Mouse (Mus musculus) midbrain, postnatal 0 days (tissue): ENCODE measurements around the gene Nckap5. TPM values are rescaled to one million over a fixed set of nuclear protein-coding genes. Genes with fewer than 3 reads are reported as not detected.
A peak's percentile ranks its signal among the peaks of the same experiment; 100 is the strongest.

ENCODE experiments used
- ATAC-seq: fragments of 200-750 bp; cut with Nextera tagmentation; 2 replicates; pipeline ENCODE4 v1.8.0; 2017; ENCODE audit warnings: moderate number of reproducible peaks, mild to moderate bottlenecking, moderate TSS enrichment, moderate library complexity; ENCODE audit not compliant: low FRiP score
- DNase-seq: peaks from one replicate; pipeline ENCODE4 v3.0.0-alpha.2; 2015; ENCODE audit warnings: low spot score
- H3K27ac ChIP-seq: fragments of 300-500 bp; sonication (generic); 2 replicates; pipeline ENCODE4 v1.5.1; 2014; ENCODE audit warnings: low read depth, mild to moderate bottlenecking, low read length, mixed read lengths
- H3K27me3 ChIP-seq: fragments of 300-500 bp; sonication (generic); 2 replicates; pipeline ENCODE4 v1.6.1; 2014; ENCODE audit warnings: low read length, control low read depth, mixed read lengths; ENCODE audit not compliant: insufficient read depth
- H3K36me3 ChIP-seq: fragments of 300-500 bp; sonication (generic); 2 replicates; pipeline ENCODE4 v1.6.1; 2014; ENCODE audit warnings: low read length, control low read depth, mixed read lengths; ENCODE audit not compliant: insufficient read depth
- H3K4me1 ChIP-seq: fragments of 300-500 bp; sonication (generic); 2 replicates; pipeline ENCODE4 v1.6.1; 2014; ENCODE audit warnings: mild to moderate bottlenecking, control low read depth, antibody characterized with exemption, low read length, mixed read lengths; ENCODE audit not compliant: insufficient read depth
- H3K4me2 ChIP-seq: fragments of 300-500 bp; sonication (generic); 2 replicates; pipeline ENCODE4 v1.6.1; 2014; ENCODE audit warnings: low read depth, mild to moderate bottlenecking, low read length, mixed read lengths; ENCODE audit not compliant: poor library complexity, severe bottlenecking
- H3K4me3 ChIP-seq: fragments of 300-500 bp; sonication (generic); 2 replicates; pipeline ENCODE4 v1.5.1; 2014; ENCODE audit warnings: low read depth, mild to moderate bottlenecking, low read length, moderate library complexity
- H3K9ac ChIP-seq: fragments of 300-500 bp; sonication (generic); replicated peaks from 2 replicates; pipeline ENCODE4 v1.6.1; 2014; ENCODE audit warnings: mild to moderate bottlenecking, low read length, moderate library complexity, mixed read lengths; ENCODE audit not compliant: poor library complexity, severe bottlenecking
- H3K9me3 ChIP-seq: fragments of 300-500 bp; sonication (generic); 2 replicates; pipeline ENCODE4 v1.6.1; 2016; ENCODE audit warnings: low read length, control low read depth
- CTCF ChIP-seq: IDR thresholded peaks from 2 replicates; pipeline ENCODE4 v1.5.1; 2016; ENCODE audit warnings: antibody characterized with exemption, mild to moderate bottlenecking
- WGBS: fragments of 180-500 bp; shearing (Covaris S2); extraction: QIAGEN DNeasy Blood & Tissue Kit; methylation state at CpG from one replicate; pipeline ENCODE4 v1.1.7; 2014; 5-methylcytosine and 5-hydroxymethylcytosine counted together
- polyA plus RNA-seq: library from polyadenylated mRNA; unstranded; fragments of >200 nt; fragmentation: Nextera tagmentation; extraction: Ambion mirVana; gene quantifications from 2 replicates; pipeline ENCODE4 v1.2.1, GENCODE M21; 2015
- total RNA-seq: library from RNA; depleted of rRNA; stranded (reverse); fragments of >200 nt; gene quantifications from 2 replicates; pipeline ENCODE4 v1.2.3, GENCODE M21; 2014

The Nckap5 gene
- total and polyA plus RNA-seq, 2 experiments from 2014 or later = 6.3 to 8.7 TPM

GRCm38 (mm10) chr1:126753611-126754010, 77.0 kb downstream of the Nckap5 start:
- TF ChIP-seq CTCF = no peak

GRCm38 (mm10) chr1:126752247-126753037, 78.2 kb downstream of the Nckap5 start:
- 80% methylated on average over 13 of the region's 13 CpGs for WGBS
- no peak overlapping the region for H3K27ac ChIP-seq
- DNase-seq = no peak
- no peaks in the 10 kb centered on the region for H3K36me3 ChIP-seq
- H3K27me3 ChIP-seq = no peaks in the 10 kb centered on the region
- no peak for TF ChIP-seq CTCF
- no peak overlapping the region for H3K4me3 ChIP-seq
- no peak for ATAC-seq
- H3K9ac ChIP-seq = no peak overlapping the region
- H3K4me1 ChIP-seq = no peaks in the 10 kb centered on the region
- H3K4me2 ChIP-seq = no peak overlapping the region
- no peaks in the 10 kb centered on the region for H3K9me3 ChIP-seq

More at GRCm38 (mm10) chr1:126753611-126754010, 77.0 kb downstream of the Nckap5 start:
- Histone ChIP-seq H3K9me3 (no peaks in the 10 kb centered on the region), H3K36me3 (no peaks in the 10 kb centered on the region), H3K27ac (no peak overlapping the region), H3K4me3 (no peak overlapping the region), H3K4me1 (no peaks in the 10 kb centered on the region), H3K27me3 (no peaks in the 10 kb centered on the region), H3K9ac (no peak overlapping the region), H3K4me2 (no peak overlapping the region)
- no peak for ATAC-seq
- DNase-seq = no peak

- Histone ChIP-seq H3K9me3 (no peaks in the 10 kb centered on the region), H3K4me1 (no peaks in the 10 kb centered on the region), H3K4me3 (no peak overlapping the region), H3K27ac (no peak overlapping the region), H3K9ac (no peak overlapping the region), H3K27me3 (no peaks in the 10 kb centered on the region), H3K4me2 (no peak overlapping the region), H3K36me3 (no peaks in the 10 kb centered on the region)
- no peak for TF ChIP-seq CTCF
- ATAC-seq = no peak
- WGBS = 39% methylated on average over 6 of the region's 6 CpGs
- peak; percentile 51 for DNase-seq
These were observed 79.5 kb downstream of the Nckap5 start for GRCm38 (mm10) chr1:126751137-126751536.

DNA sequence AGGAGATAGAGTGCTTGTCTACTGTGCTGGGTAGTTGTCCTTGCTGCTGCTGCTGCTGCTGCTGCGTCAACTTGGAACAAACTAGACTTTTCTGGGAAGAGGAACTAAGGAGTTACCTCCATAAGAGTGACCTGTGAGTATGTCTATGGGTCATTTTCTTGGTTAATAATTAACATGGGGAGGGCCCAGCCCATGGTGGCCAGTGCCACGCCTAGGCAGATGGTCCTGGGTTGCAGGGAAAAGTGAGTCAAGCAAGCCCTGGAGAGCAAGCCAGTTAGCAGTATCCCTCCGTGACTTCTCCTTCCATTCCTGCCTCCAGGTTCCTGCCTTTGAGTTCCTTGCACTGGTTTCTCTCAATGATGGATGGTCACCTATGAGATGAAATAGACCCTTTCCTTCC, 80.4 kb downstream of the Nckap5 start:
- ATAC-seq = no peak
- H3K9me3 ChIP-seq = no peaks in the 10 kb centered on the region
- H3K9ac ChIP-seq = no peak overlapping the region
- H3K36me3 ChIP-seq = no peaks in the 10 kb centered on the region
- no peak overlapping the region for H3K4me2 ChIP-seq
- 99% methylated on average over 3 of the region's 3 CpGs for WGBS
- no peak for DNase-seq
- no peak overlapping the region for H3K27ac ChIP-seq
- no peak for TF ChIP-seq CTCF
- no peak overlapping the region for H3K4me3 ChIP-seq
- no peaks in the 10 kb centered on the region for H3K27me3 ChIP-seq
- H3K4me1 ChIP-seq = no peaks in the 10 kb centered on the region

- Histone ChIP-seq H3K4me3 (no peak overlapping the region), H3K4me2 (no peak overlapping the region), H3K27me3 (no peaks in the 10 kb centered on the region), H3K4me1 (no peaks in the 10 kb centered on the region), H3K9ac (no peak overlapping the region), H3K27ac (no peak overlapping the region), H3K9me3 (no peaks in the 10 kb centered on the region), H3K36me3 (no peaks in the 10 kb centered on the region)
- DNase-seq (no peak), ATAC-seq (no peak)
- no peak for TF ChIP-seq CTCF
- 74% methylated on average over 4 of the region's 4 CpGs for WGBS
These were observed 82.7 kb downstream of the Nckap5 start for GRCm38 (mm10) chr1:126747914-126748313.

GRCm38 (mm10) chr1:126745482-126746136, 85.0 kb downstream of the Nckap5 start:
- Histone ChIP-seq H3K27ac (no peak overlapping the region), H3K9ac (no peak overlapping the region), H3K4me1 (no peaks in the 10 kb centered on the region), H3K4me3 (no peak overlapping the region), H3K9me3 (no peaks in the 10 kb centered on the region), H3K27me3 (no peaks in the 10 kb centered on the region), H3K36me3 (no peaks in the 10 kb centered on the region), H3K4me2 (no peak overlapping the region)
- no peak for TF ChIP-seq CTCF
- ATAC-seq = no peak
- 19% methylated on average over 4 of the region's 4 CpGs for WGBS
- no peak for DNase-seq
